Mouse (Mus musculus): ENCODE measurements at regions not wholly inside any gene's neighbourhood (a gene's known extent, or its start where the extent isn't known, plus 50 kb on each side); places are given as distances from the start of the nearest gene placed in this dataset.
A peak's percentile ranks its signal among the peaks of the same experiment; 100 is the strongest.

- no peak for ATAC-seq (replicated peaks; ENCODE audit: extremely low read depth, insufficient read depth, low FRiP score)
- Histone ChIP-seq H3K9ac (ENCODE audit: low read length) (no peak overlapping the region), H3K27ac (ENCODE audit: low read length) (no peak overlapping the region), H3K4me3 (ENCODE audit: low read length) (no peak overlapping the region), H3K36me3 (ENCODE audit: control insufficient read depth, insufficient read depth) (no peaks in the 10 kb centered on the region), H3K27me3 (ENCODE audit: control insufficient read depth, insufficient read depth, low read length) (no peaks in the 10 kb centered on the region), H3K4me1 (ENCODE audit: control insufficient read depth, insufficient read depth, low read length) (no peaks in the 10 kb centered on the region), H3K4me2 (ENCODE audit: low read depth, low read length) (no peak overlapping the region), H3K9me3 (replicated peaks; ENCODE audit: control insufficient read depth, low read length) (no peaks in the 10 kb centered on the region)
- WGBS, result 77% methylated on average over 3 of the region's 3 CpGs
Observed at GRCm38 (mm10) chr13:28644846-28645574, 308.5 kb downstream of the Sox4 start.

GRCm38 (mm10) chr13:28640826-28641225 lies 312.7 kb downstream of the Sox4 start:
- no peak overlapping the region for H3K4me2 ChIP-seq (ENCODE audit: low read depth, low read length)
- H3K9ac ChIP-seq (ENCODE audit: low read length), result no peak overlapping the region
- ATAC-seq (replicated peaks; ENCODE audit: extremely low read depth, insufficient read depth, low FRiP score), result no peak
- no peaks in the 10 kb centered on the region for H3K36me3 ChIP-seq (ENCODE audit: control insufficient read depth, insufficient read depth)
- no peaks in the 10 kb centered on the region for H3K9me3 ChIP-seq (replicated peaks; ENCODE audit: control insufficient read depth, low read length)
- no peaks in the 10 kb centered on the region for H3K27me3 ChIP-seq (ENCODE audit: control insufficient read depth, insufficient read depth, low read length)
- no peak overlapping the region for H3K27ac ChIP-seq (ENCODE audit: low read length)
- H3K4me3 ChIP-seq (ENCODE audit: low read length), result no peak overlapping the region
- 74% methylated on average over 1 of the region's 1 CpGs for WGBS
- no peaks in the 10 kb centered on the region for H3K4me1 ChIP-seq (ENCODE audit: control insufficient read depth, insufficient read depth, low read length)

- H3K36me3 ChIP-seq (ENCODE audit: control insufficient read depth, insufficient read depth), result 0 out of 2 replicates have a peak, but pooled peaks cover 3% of the 10 kb centered on the region
- H3K9me3 ChIP-seq (replicated peaks; ENCODE audit: control insufficient read depth, low read length), result no peaks in the 10 kb centered on the region
- WGBS, result 17% methylated on average over 3 of the region's 3 CpGs
- H3K27ac ChIP-seq (ENCODE audit: low read length), result no peak overlapping the region
- H3K4me2 ChIP-seq (ENCODE audit: low read depth, low read length), result no peak overlapping the region
- ATAC-seq (replicated peaks; ENCODE audit: extremely low read depth, insufficient read depth, low FRiP score), result no peak
- no peaks in the 10 kb centered on the region for H3K27me3 ChIP-seq (ENCODE audit: control insufficient read depth, insufficient read depth, low read length)
- no peak overlapping the region for H3K4me3 ChIP-seq (ENCODE audit: low read length)
- H3K4me1 ChIP-seq (ENCODE audit: control insufficient read depth, insufficient read depth, low read length), result peaks cover 2% of the 10 kb centered on the region
- no peak overlapping the region for H3K9ac ChIP-seq (ENCODE audit: low read length)
Observed at GRCm38 (mm10) chr13:28635230-28635950, 318.1 kb downstream of the Sox4 start.

DNA sequence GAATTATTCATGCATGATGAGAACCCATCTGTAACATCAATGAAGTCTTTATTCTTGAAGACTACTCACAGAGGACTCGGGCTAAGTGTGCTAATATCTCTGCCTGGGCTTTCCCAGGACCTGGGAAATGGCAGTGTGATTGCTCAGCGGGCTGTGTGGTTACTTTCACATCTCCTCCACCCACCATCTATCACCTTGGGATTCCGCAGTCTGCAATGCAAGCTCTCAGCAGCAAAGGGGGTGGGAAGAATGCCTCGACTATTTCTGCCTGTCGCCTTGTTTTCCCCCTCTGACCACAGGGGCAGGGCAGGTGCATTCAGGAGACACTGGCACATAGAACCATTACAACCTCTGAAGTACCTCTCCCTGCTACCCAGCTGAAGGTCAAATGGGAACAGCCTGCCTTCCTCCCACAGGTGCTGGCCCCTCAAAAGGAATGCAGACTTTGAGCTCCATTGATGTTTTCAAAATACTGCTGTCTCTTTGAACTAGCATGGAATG lies 319.9 kb downstream of the Sox4 start:
- Histone ChIP-seq H3K9me3 (replicated peaks; ENCODE audit: control insufficient read depth, low read length) (no peaks in the 10 kb centered on the region), H3K4me2 (ENCODE audit: low read depth, low read length) (no peak overlapping the region), H3K4me1 (ENCODE audit: control insufficient read depth, insufficient read depth, low read length) (peaks cover 16% of the 10 kb centered on the region), H3K9ac (ENCODE audit: low read length) (no peak overlapping the region), H3K4me3 (ENCODE audit: low read length) (no peak overlapping the region), H3K27me3 (ENCODE audit: control insufficient read depth, insufficient read depth, low read length) (no peaks in the 10 kb centered on the region), H3K36me3 (ENCODE audit: control insufficient read depth, insufficient read depth) (0 out of 2 replicates have a peak, but pooled peaks cover 3% of the 10 kb centered on the region), H3K27ac (ENCODE audit: low read length) (no peak overlapping the region)
- 58% methylated on average over 5 of the region's 5 CpGs for WGBS
- ATAC-seq (replicated peaks; ENCODE audit: extremely low read depth, insufficient read depth, low FRiP score), result no peak

DNA sequence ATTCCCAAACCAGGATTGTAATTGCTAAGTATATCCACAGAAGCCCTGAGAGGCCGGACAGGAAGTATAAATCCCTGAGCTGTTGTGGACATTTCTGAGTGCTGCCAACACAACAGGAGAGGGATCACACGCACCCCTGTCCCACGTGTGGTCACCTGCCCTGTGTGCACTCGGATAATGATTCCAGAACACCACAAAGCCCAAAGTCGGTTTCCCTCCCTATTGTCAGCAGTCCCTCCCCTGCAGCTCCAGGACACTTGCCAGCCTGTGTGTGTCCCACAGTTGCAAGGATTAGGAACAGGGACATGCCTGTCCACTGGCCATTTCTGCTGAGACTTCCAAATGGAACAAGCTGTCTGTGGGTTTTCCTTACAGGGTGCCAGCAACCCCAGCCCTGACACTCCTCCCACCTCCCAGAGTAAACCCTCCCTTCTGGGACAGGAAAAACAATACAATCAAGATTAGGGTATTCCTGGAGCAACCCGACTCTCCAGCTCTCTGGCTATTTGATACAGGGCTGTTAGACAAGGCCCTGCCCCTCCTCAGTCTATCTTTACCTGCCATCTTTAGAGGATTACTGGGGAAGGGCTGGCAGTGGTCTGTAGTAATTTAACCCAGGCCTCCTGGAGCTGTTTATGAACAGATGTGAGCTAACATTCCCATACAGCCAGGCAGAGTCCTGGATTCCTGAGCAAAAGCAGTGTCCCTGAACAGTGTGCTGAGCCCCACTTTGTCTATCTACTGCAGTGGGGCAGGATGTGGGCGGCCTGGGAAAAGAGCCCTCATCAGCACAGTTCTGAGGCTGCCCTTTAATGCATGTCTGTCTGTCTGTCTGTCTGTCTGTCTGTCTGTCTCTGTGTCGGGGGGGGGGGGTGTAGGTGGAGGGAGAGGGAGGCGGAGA lies 323.8 kb downstream of the Sox4 start:
- H3K4me2 ChIP-seq (ENCODE audit: low read depth, low read length), result peak overlapping the region; percentile 38; the same call in 1 of the 2 replicates
- peak; percentile 84 for ATAC-seq (replicated peaks; ENCODE audit: extremely low read depth, insufficient read depth, low FRiP score)
- H3K4me1 ChIP-seq (ENCODE audit: control insufficient read depth, insufficient read depth, low read length), result peaks cover 16% of the 10 kb centered on the region
- WGBS, result 18% methylated on average over 9 of the region's 9 CpGs
- H3K4me3 ChIP-seq (ENCODE audit: low read length), result no peak overlapping the region
- H3K9me3 ChIP-seq (replicated peaks; ENCODE audit: control insufficient read depth, low read length), result no peaks in the 10 kb centered on the region
- peak overlapping the region; percentile 88 for H3K27ac ChIP-seq (ENCODE audit: low read length)
- no peaks in the 10 kb centered on the region for H3K27me3 ChIP-seq (ENCODE audit: control insufficient read depth, insufficient read depth, low read length)
- 0 out of 2 replicates have a peak overlapping the region, but pooled peaks have one; percentile 38 for H3K9ac ChIP-seq (ENCODE audit: low read length)
- 0 out of 2 replicates have a peak, but pooled peaks cover 3% of the 10 kb centered on the region for H3K36me3 ChIP-seq (ENCODE audit: control insufficient read depth, insufficient read depth)

GRCm38 (mm10) chr13:28628751-28629150 lies 324.8 kb downstream of the Sox4 start:
- Histone ChIP-seq H3K4me1 (ENCODE audit: control insufficient read depth, insufficient read depth, low read length) (peaks cover 16% of the 10 kb centered on the region), H3K4me2 (ENCODE audit: low read depth, low read length) (no peak overlapping the region), H3K9ac (ENCODE audit: low read length) (no peak overlapping the region), H3K4me3 (ENCODE audit: low read length) (no peak overlapping the region), H3K36me3 (ENCODE audit: control insufficient read depth, insufficient read depth) (0 out of 2 replicates have a peak, but pooled peaks cover 3% of the 10 kb centered on the region), H3K27me3 (ENCODE audit: control insufficient read depth, insufficient read depth, low read length) (no peaks in the 10 kb centered on the region), H3K9me3 (replicated peaks; ENCODE audit: control insufficient read depth, low read length) (no peaks in the 10 kb centered on the region), H3K27ac (ENCODE audit: low read length) (peak overlapping the region; percentile 88)
- WGBS, result 69% methylated on average over 8 of the region's 8 CpGs
- ATAC-seq (replicated peaks; ENCODE audit: extremely low read depth, insufficient read depth, low FRiP score), result no peak

GRCm38 (mm10) chr13:28618961-28619360 lies 334.6 kb downstream of the Sox4 start:
- Histone ChIP-seq H3K4me1 (ENCODE audit: control insufficient read depth, insufficient read depth, low read length) (no peaks in the 10 kb centered on the region), H3K36me3 (ENCODE audit: control insufficient read depth, insufficient read depth) (no peaks in the 10 kb centered on the region), H3K9me3 (replicated peaks; ENCODE audit: control insufficient read depth, low read length) (no peaks in the 10 kb centered on the region), H3K27me3 (ENCODE audit: control insufficient read depth, insufficient read depth, low read length) (no peaks in the 10 kb centered on the region), H3K4me2 (ENCODE audit: low read depth, low read length) (no peak overlapping the region), H3K4me3 (ENCODE audit: low read length) (no peak overlapping the region), H3K27ac (ENCODE audit: low read length) (no peak overlapping the region), H3K9ac (ENCODE audit: low read length) (no peak overlapping the region)
- WGBS, result 27% methylated on average over 3 of the region's 3 CpGs
- ATAC-seq (replicated peaks; ENCODE audit: extremely low read depth, insufficient read depth, low FRiP score), result no peak

- no peak for ATAC-seq (replicated peaks; ENCODE audit: extremely low read depth, insufficient read depth, low FRiP score)
- Histone ChIP-seq H3K9ac (ENCODE audit: low read length) (no peak overlapping the region), H3K4me3 (ENCODE audit: low read length) (no peak overlapping the region), H3K27ac (ENCODE audit: low read length) (no peak overlapping the region), H3K9me3 (replicated peaks; ENCODE audit: control insufficient read depth, low read length) (peaks cover 2% of the 10 kb centered on the region), H3K27me3 (ENCODE audit: control insufficient read depth, insufficient read depth, low read length) (no peaks in the 10 kb centered on the region), H3K36me3 (ENCODE audit: control insufficient read depth, insufficient read depth) (no peaks in the 10 kb centered on the region), H3K4me1 (ENCODE audit: control insufficient read depth, insufficient read depth, low read length) (no peaks in the 10 kb centered on the region), H3K4me2 (ENCODE audit: low read depth, low read length) (no peak overlapping the region)
- WGBS, result 88% methylated on average over 4 of the region's 4 CpGs
Observed at GRCm38 (mm10) chr13:28617503-28617902, 336.0 kb downstream of the Sox4 start.

All from heart, embryonic 16.5 days (tissue).